Mouse (Mus musculus): ENCODE data around the gene Ctsg. TPM values are rescaled to one million over a fixed set of nuclear protein-coding genes. Genes with fewer than 3 reads are reported as not detected.

The Ctsg gene
- polyA plus RNA-seq (2012; rRNA removed): 0.10 and 0.19 TPM in 2 replicates

GRCm38 (mm10) chr14:56102386-56102785 lies at the start of gene Ctsg:
Gene Ctsg (minus strand): TSS chr14:56102574.

GRCm38 (mm10) chr14:56132508-56132907 lies 30.1 kb upstream of the Ctsg start, which contains the start of gene Gzmd:
Gene Gzmd (minus strand): TSS chr14:56132608.

GRCm38 (mm10) chr14:56120525-56120924 lies 18.2 kb upstream of the Ctsg start, which contains the start of gene Gzme:
Gene Gzme (minus strand): TSS chr14:56120625.

GRCm38 (mm10) chr14:56085167-56085566 lies 17.2 kb downstream of the Ctsg start, which contains the start of gene Mcpt8:
Gene Mcpt8 (minus strand): TSS chr14:56085273.

GRCm38 (mm10) chr14:56062213-56062612 lies 40.2 kb downstream of the Ctsg start, which contains the start of gene Mcpt4:
Gene Mcpt4 (minus strand): TSS chr14:56062313.

Other genes starting within 250 kb of the Ctsg start
- 29.2 and 33.9 TPM in 2 replicates for gene Nynrin, start 248.6 kb downstream of the Ctsg start, polyA plus RNA-seq (2012; rRNA removed)
- gene Cbln3, start 218.2 kb downstream of the Ctsg start, polyA plus RNA-seq (2012; rRNA removed): 0.58 and 0.65 TPM in 2 replicates
- gene Khnyn, start 217.6 kb downstream of the Ctsg start, polyA plus RNA-seq (2012; rRNA removed): 22.6 and 26.6 TPM in 2 replicates
- gene Sdr39u1, start 202.3 kb downstream of the Ctsg start, polyA plus RNA-seq (2012; rRNA removed): 30.6 and 42.5 TPM in 2 replicates
- gene Cma1, start 157.9 kb downstream of the Ctsg start, polyA plus RNA-seq (2012; rRNA removed): 0.05 TPM in 1 of 2 replicates, not detected in the other
- not detected in 2 replicates for gene Cma2, start 151.6 kb downstream of the Ctsg start, polyA plus RNA-seq (2012; rRNA removed)
- not detected in 2 replicates for gene Mcpt1, start 84.6 kb downstream of the Ctsg start, polyA plus RNA-seq (2012; rRNA removed)
- not detected in 2 replicates for gene Mcpt9, start 72.1 kb downstream of the Ctsg start, polyA plus RNA-seq (2012; rRNA removed)
- not detected in 2 replicates for gene Mcpt2, start 60.5 kb downstream of the Ctsg start, polyA plus RNA-seq (2012; rRNA removed)
- not detected in 2 replicates for gene Mcpt4, start 40.3 kb downstream of the Ctsg start, polyA plus RNA-seq (2012; rRNA removed)
- not detected in 2 replicates for gene Mcpt8, start 17.3 kb downstream of the Ctsg start, polyA plus RNA-seq (2012; rRNA removed)
- not detected in 2 replicates for gene Gzme, start 18.1 kb upstream of the Ctsg start, polyA plus RNA-seq (2012; rRNA removed)
- gene Gzmd, start 30.0 kb upstream of the Ctsg start, polyA plus RNA-seq (2012; rRNA removed): not detected in 2 replicates
- 0.06 TPM in 1 of 2 replicates, not detected in the other for gene Gzmg, start 57.0 kb upstream of the Ctsg start, polyA plus RNA-seq (2012; rRNA removed)
- not detected in 2 replicates for gene Gzmn, start 72.0 kb upstream of the Ctsg start, polyA plus RNA-seq (2012; rRNA removed)
- gene Gzmf, start 108.8 kb upstream of the Ctsg start, polyA plus RNA-seq (2012; rRNA removed): not detected in 2 replicates
- gene Gzmc, start 132.1 kb upstream of the Ctsg start, polyA plus RNA-seq (2012; rRNA removed): not detected in 2 replicates
- gene Gzmb, start 159.7 kb upstream of the Ctsg start, polyA plus RNA-seq (2012; rRNA removed): 0.06 TPM in 1 of 2 replicates, not detected in the other